25 mouse cellular contexts compared by ENCODE assay signal in genomic region chr8:120205916-120206315, GRCm38 (mm10). TPM values are rescaled to one million over a fixed set of nuclear protein-coding genes. Genes with fewer than 3 reads are reported as not detected.
DNase-seq lines count a peak whose midpoint lies in the region; ATAC-seq lines count a peak whose summit lies in the region.
"Had no signal": no experiment of that assay in that cellular context is flagged by ENCODE, and none has a peak within 500 bp of the region (broad histone marks: within the 10 kb centered on the region; RNA-seq: fewer than 3 reads in every experiment).

No protein-coding gene starts in this region.

- 81% methylated on average over 9 of the region's 9 CpGs for WGBS in midbrain, embryonic 10.5 days
- WGBS in midbrain, embryonic 15.5 days, result 85% methylated on average over 9 of the region's 9 CpGs

- no peaks in the 10 kb centered on the region for H3K36me3 ChIP-seq in midbrain, embryonic 10.5 days
- no peaks in the 10 kb centered on the region for H3K36me3 ChIP-seq in midbrain, embryonic 15.5 days (replicated peaks)
- H3K36me3 ChIP-seq: heart, embryonic 15.5 days; hindbrain, embryonic 13.5 days; limb, embryonic 12.5 days; liver, embryonic 13.5 days; lung, embryonic 15.5 days had no signal

- H3K4me3 ChIP-seq in midbrain, embryonic 10.5 days, result no peak overlapping the region
- no peak overlapping the region for H3K4me3 ChIP-seq in midbrain, embryonic 15.5 days
- H3K4me3 ChIP-seq: forebrain, embryonic 13.5 days; heart, embryonic 15.5 days; hindbrain, embryonic 13.5 days; layer of hippocampus, adult 2 months; limb, embryonic 12.5 days; liver, embryonic 13.5 days; lung, embryonic 15.5 days had no signal

- no peak for ATAC-seq in midbrain, embryonic 15.5 days (replicated peaks)
- ATAC-seq in activated CD4-positive, CD25-positive, alpha-beta regulatory T cell, adult 4 months, result peak; percentile 28
- ATAC-seq: forebrain, embryonic 13.5 days; intestine, postnatal 0 days had no signal

- no peak overlapping the region for H3K4me2 ChIP-seq in midbrain, embryonic 15.5 days
- H3K4me2 ChIP-seq: forebrain, embryonic 13.5 days; heart, embryonic 15.5 days; hindbrain, embryonic 13.5 days; limb, embryonic 12.5 days; liver, embryonic 13.5 days; lung, embryonic 15.5 days had no signal

- H3K4me1 ChIP-seq in midbrain, embryonic 10.5 days, result peaks cover 28% of the 10 kb centered on the region
- H3K4me1 ChIP-seq in midbrain, embryonic 15.5 days, result no peaks in the 10 kb centered on the region

- no peaks in the 10 kb centered on the region for H3K9me3 ChIP-seq in midbrain, embryonic 10.5 days (replicated peaks)
- no peaks in the 10 kb centered on the region for H3K9me3 ChIP-seq in midbrain, embryonic 15.5 days
- H3K9me3 ChIP-seq: forebrain, embryonic 13.5 days; heart, embryonic 15.5 days; hindbrain, embryonic 13.5 days; limb, embryonic 12.5 days; liver, embryonic 13.5 days; lung, embryonic 15.5 days had no signal

- DNase-seq in adrenal gland, adult 2 months, result peak; percentile 64
- no peak for DNase-seq in adrenal gland, postnatal 25 days
- DNase-seq in midbrain, embryonic 10.5 days (ENCODE audit: low spot score), result no peak
- DNase-seq in naive thymus-derived CD4-positive, alpha-beta T cell, adult 2 months (ENCODE audit: low read depth), result peak; percentile 13
- no peak for DNase-seq in heart, adult 9 months (ENCODE audit: low spot score in 2 of 2)
- DNase-seq: cerebellum, postnatal 14 days; heart, adult 11 months; liver, embryonic 13.5 days; midbrain, embryonic 14.5 days; retina, postnatal 1 day; thymus, postnatal 25 days had no signal

- 0 out of 2 replicates have a peak overlapping the region, but pooled peaks have one; percentile 6 for H3K27ac ChIP-seq in midbrain, embryonic 10.5 days (replicated peaks)
- H3K27ac ChIP-seq in midbrain, embryonic 15.5 days, result no peak overlapping the region
- H3K27ac ChIP-seq: forebrain, embryonic 13.5 days; heart, embryonic 15.5 days; hindbrain, embryonic 13.5 days; kidney, postnatal 0 days; layer of hippocampus, adult 2 months; limb, embryonic 12.5 days; liver, embryonic 13.5 days; lung, embryonic 15.5 days had no signal

- H3K27me3 ChIP-seq in midbrain, embryonic 10.5 days (ENCODE audit: low read depth, poor library complexity, severe bottlenecking), result peaks cover 11% of the 10 kb centered on the region
- no peaks in the 10 kb centered on the region for H3K27me3 ChIP-seq in midbrain, embryonic 15.5 days (replicated peaks)
- H3K27me3 ChIP-seq: forebrain, embryonic 13.5 days; heart, embryonic 15.5 days; limb, embryonic 12.5 days had no signal

- no peak overlapping the region for H3K9ac ChIP-seq in midbrain, embryonic 15.5 days
- H3K9ac ChIP-seq: forebrain, embryonic 13.5 days; heart, embryonic 15.5 days; hindbrain, embryonic 13.5 days; limb, embryonic 12.5 days; liver, embryonic 13.5 days; lung, embryonic 15.5 days had no signal

RNA-seq across cellular contexts. Expression of gene Gse1, which starts 22.3 kb away (rescaled TPM):
- 10 to 100 TPM; 27.1 to 28.7 TPM for total RNA-seq in adrenal gland, adult 2 months (2021)
- polyA plus RNA-seq in adrenal gland, adult 2 months (2012; rRNA removed), result 42.1 and 46.3 TPM in 2 replicates
- 40.1 and 48.8 TPM in 2 replicates for total RNA-seq in adrenal gland, postnatal 25 days (2021)
- polyA plus RNA-seq in midbrain, embryonic 10.5 days (2016; fragmentation: Nextera tagmentation; extraction: Ambion mirVana), result 12.7 and 15.6 TPM in 2 replicates
- 21.2 and 23.4 TPM in 2 replicates for polyA plus RNA-seq in midbrain, embryonic 15.5 days (2015; fragmentation: Nextera tagmentation; extraction: Ambion mirVana)
- 1 to 10 TPM; 2.9 to 4.1 TPM for polyA plus RNA-seq in activated CD4-positive, CD25-positive, alpha-beta regulatory T cell, adult 4 months (2017; shearing (Covaris generic))

RNA-seq across cellular contexts. Expression of gene Fam92b, which starts 28.6 kb away (rescaled TPM):
- 1 to 10 TPM in 1 of 2 experiments, under 1 TPM in 1; 0.61 to 1.4 TPM for total RNA-seq in adrenal gland, adult 2 months (2021)
- 0.95 and 1.7 TPM in 2 replicates for polyA plus RNA-seq in adrenal gland, adult 2 months (2012; rRNA removed)
- total RNA-seq in adrenal gland, postnatal 25 days (2021), result 1.6 TPM in 1 of 2 replicates, not detected in the other
- 2.6 and 3.3 TPM in 2 replicates for polyA plus RNA-seq in midbrain, embryonic 10.5 days (2016; fragmentation: Nextera tagmentation; extraction: Ambion mirVana)
- polyA plus RNA-seq in midbrain, embryonic 15.5 days (2015; fragmentation: Nextera tagmentation; extraction: Ambion mirVana), result 2.1 and 2.2 TPM in 2 replicates
- not detected for polyA plus RNA-seq in activated CD4-positive, CD25-positive, alpha-beta regulatory T cell, adult 4 months (2017; shearing (Covaris generic))
- total RNA-seq: ES-E14; megakaryocyte progenitor cell, adult 5-6 weeks had no signal
- polyA plus RNA-seq: C2C12; intestine, postnatal 0 days; kidney, postnatal 0 days; limb, embryonic 12.5 days; liver, embryonic 13.5 days; small intestine, adult 2 months had no signal

Comparison
In these comparisons a context has a peak if more than half of its experiments do, and no peak if none do; other contexts are left out.
1. DNase-seq: peak in adrenal gland, adult 2 months (single experiment) and naive thymus-derived CD4-positive, alpha-beta T cell, adult 2 months (single experiment); none in adrenal gland, postnatal 25 days (single experiment), midbrain, embryonic 10.5 days (single experiment) and heart, adult 9 months (0 of 2).